Mouse (Mus musculus) retina, adult 2 months (tissue): ENCODE results near the gene Surf4.

Experiments
- DNase-seq: peaks from one replicate; pipeline ENCODE4 v3.0.0-alpha.2; 2012; ENCODE audit warnings: low read depth, low spot score

Surf4 gene

GRCm38 (mm10) chr2:26930390-26930789 lies 3.3 kb downstream of the Surf4 start:
- DNase-seq = no peak

GRCm38 (mm10) chr2:26927745-26928476 lies 5.8 kb downstream of the Surf4 start:
- DNase-seq = no peak

- no peak for DNase-seq
Measured at GRCm38 (mm10) chr2:26921784-26922183, 11.9 kb downstream of the Surf4 start.

GRCm38 (mm10) chr2:26920190-26920855 lies 13.4 kb downstream of the Surf4 start:
- no peak for DNase-seq

- DNase-seq = no peak
Measured at GRCm38 (mm10) chr2:26919684-26920083, 14.0 kb downstream of the Surf4 start.

- no peak for DNase-seq
Measured at GRCm38 (mm10) chr2:26916738-26917137, 17.0 kb downstream of the Surf4 start.

GRCm38 (mm10) chr2:26915927-26916728 lies 17.6 kb downstream of the Surf4 start, which contains the start of the genes Surf2 and Surf1:
Gene Surf2 (plus strand): TSS chr2:26916367.
Gene Surf1 (minus strand): TSS chr2:26916530.
- DNase-seq = peak; percentile 64

GRCm38 (mm10) chr2:26914148-26914941 lies 19.4 kb downstream of the Surf4 start:
- no peak for DNase-seq

- DNase-seq = no peak
Measured at GRCm38 (mm10) chr2:26913416-26914147, 20.1 kb downstream of the Surf4 start.

- DNase-seq = no peak
Measured at GRCm38 (mm10) chr2:26912253-26912770, 21.4 kb downstream of the Surf4 start.

- DNase-seq = no peak
Measured at GRCm38 (mm10) chr2:26910994-26911765, 22.5 kb downstream of the Surf4 start.

GRCm38 (mm10) chr2:26910124-26910993 lies 23.4 kb downstream of the Surf4 start, which contains the start of the genes Med22 and Rpl7a:
Gene Med22 (minus strand): TSS chr2:26910677.
Gene Rpl7a (plus strand): TSS chr2:26910764.
- DNase-seq = peak; percentile 98

GRCm38 (mm10) chr2:26909387-26909784 lies 24.3 kb downstream of the Surf4 start:
- no peak for DNase-seq

- DNase-seq = no peak
Measured at GRCm38 (mm10) chr2:26908710-26909386, 24.9 kb downstream of the Surf4 start.

GRCm38 (mm10) chr2:26907109-26907508 lies 26.6 kb downstream of the Surf4 start:
- DNase-seq = no peak

GRCm38 (mm10) chr2:26906431-26906830 lies 27.3 kb downstream of the Surf4 start:
- no peak for DNase-seq

GRCm38 (mm10) chr2:26905936-26906335 lies 27.8 kb downstream of the Surf4 start:
- DNase-seq = no peak

GRCm38 (mm10) chr2:26903311-26903710 lies 30.4 kb downstream of the Surf4 start:
- DNase-seq = no peak
